ENCODE assay signal across 26 mouse cellular contexts in genomic region chr1:151670006-151670591, GRCm38 (mm10).
DNase-seq lines count a peak whose midpoint lies in the region; ATAC-seq lines count a peak whose summit lies in the region.
"Had no signal": no experiment of that assay in that cellular context is flagged by ENCODE, and none has a peak within 500 bp of the region (broad histone marks: within the 10 kb centered on the region; RNA-seq: fewer than 3 reads in every experiment).

No protein-coding gene starts in this region.

- H3K36me3 ChIP-seq in liver, embryonic 11.5 days (ENCODE audit: control insufficient read depth, insufficient read depth, low read length): no peaks in the 10 kb centered on the region
- H3K36me3 ChIP-seq: liver, embryonic 13.5 days; lung, embryonic 15.5 days; midbrain, embryonic 10.5 days had no signal

- no peaks in the 10 kb centered on the region for H3K27me3 ChIP-seq in liver, embryonic 11.5 days (replicated peaks; ENCODE audit: control insufficient read depth, insufficient read depth, low read length)
- H3K27me3 ChIP-seq: forebrain, embryonic 13.5 days; liver, embryonic 13.5 days; lung, embryonic 15.5 days had no signal

- H3K4me2 ChIP-seq in liver, embryonic 11.5 days: no peak overlapping the region
- H3K4me2 ChIP-seq: forebrain, embryonic 13.5 days; heart, embryonic 11.5 days; liver, embryonic 13.5 days; lung, embryonic 15.5 days had no signal

- H3K27ac ChIP-seq in liver, embryonic 11.5 days (ENCODE audit: low read depth, low read length): no peak overlapping the region
- H3K27ac ChIP-seq: forebrain, embryonic 13.5 days; gastrocnemius, adult 2 months; layer of hippocampus, adult 2 months; liver, embryonic 13.5 days; lung, embryonic 15.5 days; midbrain, embryonic 10.5 days had no signal

- WGBS in liver, embryonic 11.5 days: 75% methylated on average over 9 of the region's 9 CpGs

- peak; percentile 8 for DNase-seq in liver
- DNase-seq in liver, embryonic 11.5 days (ENCODE audit: low spot score): no peak
- DNase-seq in adrenal gland, adult 18-20 months (ENCODE audit: low spot score in 2 of 2): no peak
- DNase-seq in kidney, adult 9 months: no peak
- DNase-seq in kidney, postnatal 4 days: no peak
- DNase-seq: adrenal gland, postnatal 14 days; cerebellum, adult 2 months; cerebellum, postnatal 25 days; embryo, embryonic 11 days; gastrocnemius, adult 2 months; heart, postnatal 10 days; kidney, adult 18-20 months; kidney, postnatal 10 days; liver, embryonic 13.5 days; lung, postnatal 36 days; right cerebral cortex, adult 18-20 months; thymus, adult 18-20 months; thymus, postnatal 36 days had no signal

- ATAC-seq in liver, embryonic 11.5 days (replicated peaks; ENCODE audit: low FRiP score): no peak
- peak; percentile 94 for ATAC-seq in granulocyte monocyte progenitor cell, adult 5-6 weeks (replicated peaks; ENCODE audit: poor library complexity, severe bottlenecking)
- peak; percentile 83 for ATAC-seq in megakaryocyte progenitor cell, adult 5-6 weeks (replicated peaks; ENCODE audit: poor library complexity)
- ATAC-seq: forebrain, embryonic 13.5 days; midbrain, embryonic 16.5 days had no signal

- H3K4me3 ChIP-seq in liver, embryonic 11.5 days (ENCODE audit: low read depth, low read length): no peak overlapping the region
- H3K4me3 ChIP-seq: forebrain, embryonic 13.5 days; gastrocnemius, adult 2 months; layer of hippocampus, adult 2 months; liver, embryonic 13.5 days; lung, embryonic 15.5 days; midbrain, embryonic 10.5 days had no signal

- H3K4me1 ChIP-seq in liver, embryonic 11.5 days (replicated peaks; ENCODE audit: control insufficient read depth, insufficient read depth, low read length): peaks cover 11% of the 10 kb centered on the region
- H3K4me1 ChIP-seq: forebrain, embryonic 13.5 days; lung, embryonic 15.5 days; midbrain, embryonic 10.5 days had no signal

- H3K9me3 ChIP-seq in liver, embryonic 11.5 days (ENCODE audit: control insufficient read depth, low read length): no peaks in the 10 kb centered on the region
- H3K9me3 ChIP-seq: forebrain, embryonic 13.5 days; liver, embryonic 13.5 days; lung, embryonic 15.5 days; midbrain, embryonic 10.5 days had no signal

- no peak overlapping the region for H3K9ac ChIP-seq in liver, embryonic 11.5 days (ENCODE audit: low read depth, low read length)
- H3K9ac ChIP-seq: forebrain, embryonic 13.5 days; liver, embryonic 13.5 days; lung, embryonic 15.5 days had no signal
